Mouse (Mus musculus) frontal cortex, postnatal 36 days (tissue): ENCODE results near the gene Ctnnd2.

ENCODE experiments used
- DNase-seq, 2 experiments: peaks; one replicate each; pipeline ENCODE4 v3.0.0; 2022; ENCODE audit warnings: low spot score in 2 of 2

Ctnnd2 gene

DNA sequence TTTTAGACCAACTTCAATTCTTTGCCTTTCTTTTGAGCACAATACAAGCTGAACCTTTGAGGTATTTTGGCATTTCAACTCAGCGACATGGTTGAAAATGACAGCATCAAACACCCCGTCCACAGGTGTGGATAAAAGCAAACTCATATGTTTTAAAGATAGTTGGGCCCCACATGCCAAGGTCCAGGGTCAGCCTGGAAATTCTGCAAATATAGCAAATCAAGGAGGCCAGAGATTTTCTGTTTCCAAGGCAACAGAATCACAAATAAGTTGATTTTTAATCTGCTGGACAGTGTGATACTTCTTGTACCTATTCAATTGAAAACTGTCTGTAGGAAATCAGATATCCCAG lies 537.3 kb downstream of the Ctnnd2 start:
- no peak for DNase-seq

DNA sequence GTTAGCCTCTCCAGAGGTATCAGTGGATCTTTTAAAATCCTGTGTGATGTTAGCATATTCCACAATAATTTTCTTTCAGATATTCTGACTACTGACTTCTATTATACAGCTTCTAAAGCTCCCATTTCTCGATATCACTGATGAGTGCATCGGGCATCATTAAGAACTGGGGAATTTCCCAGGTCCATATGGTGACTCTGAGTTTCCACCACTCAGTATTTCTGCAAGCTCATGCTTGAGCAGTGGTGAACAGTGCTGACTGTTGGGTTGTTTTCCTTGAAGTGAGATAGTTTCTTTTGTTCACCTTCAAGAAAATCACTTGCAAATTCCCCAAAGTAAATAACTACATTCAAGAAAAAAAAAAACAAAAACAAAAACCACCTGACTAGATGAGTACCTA lies 542.4 kb downstream of the Ctnnd2 start:
- DNase-seq = no peak

DNA sequence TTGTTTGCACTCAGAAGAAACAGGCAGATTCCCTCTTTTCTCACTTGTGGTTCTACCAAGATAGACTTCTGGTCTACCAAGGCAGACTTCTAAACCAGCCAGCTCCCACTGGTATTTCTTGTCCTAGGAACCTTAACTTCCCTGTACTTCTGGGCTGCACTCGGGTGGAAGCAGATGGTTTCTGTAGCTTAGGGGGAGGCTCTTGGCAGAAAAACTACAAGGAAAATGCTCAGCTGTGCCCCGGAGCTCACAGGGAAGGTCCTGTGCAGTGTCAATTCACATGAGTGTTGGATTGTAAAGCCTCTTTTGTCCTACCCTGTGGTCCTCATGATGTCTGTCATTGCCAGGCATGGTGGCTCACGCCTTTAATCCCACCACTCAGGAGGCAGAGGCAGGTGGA lies 546.4 kb downstream of the Ctnnd2 start:
- DNase-seq = no peak

DNA sequence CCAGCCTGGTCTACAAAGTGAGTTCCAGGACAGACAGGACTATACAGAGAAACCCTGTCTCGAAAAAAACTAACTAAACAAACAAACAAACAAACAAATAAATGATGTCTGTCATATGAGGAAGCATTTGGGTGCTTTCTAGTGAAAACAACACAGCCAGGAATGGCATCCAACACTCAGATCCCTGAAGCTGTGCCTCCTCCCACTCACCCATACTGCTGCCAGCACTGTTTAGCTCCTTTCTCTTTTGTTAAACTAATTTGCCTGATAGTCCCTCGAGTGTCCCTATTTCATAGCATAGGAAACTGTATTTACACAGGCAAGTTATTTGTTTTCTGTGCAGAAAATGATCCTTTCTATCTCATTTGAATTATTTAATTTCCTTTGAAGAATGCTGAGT lies 546.8 kb downstream of the Ctnnd2 start:
- DNase-seq = peak in 1 of 2 experiments; percentile 58

DNA sequence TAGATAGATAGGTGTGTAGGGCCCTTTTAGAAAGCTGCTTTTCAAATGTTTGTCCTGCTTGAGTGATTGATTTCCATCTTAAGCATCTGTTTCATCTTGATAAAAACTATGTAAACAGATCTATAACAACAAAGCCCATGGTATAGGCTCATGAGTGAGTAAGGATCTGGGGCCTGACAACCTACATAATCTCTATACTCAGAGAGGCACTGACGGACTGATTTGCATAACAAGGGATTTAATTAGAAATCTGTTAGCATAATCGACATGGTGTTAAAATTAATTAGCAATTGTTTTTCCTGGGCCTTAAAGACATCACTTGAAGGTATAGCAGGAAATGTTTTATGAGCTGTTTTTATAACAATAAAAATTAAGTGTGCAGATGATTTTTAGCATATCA lies 548.7 kb downstream of the Ctnnd2 start:
- DNase-seq = no peak

DNA sequence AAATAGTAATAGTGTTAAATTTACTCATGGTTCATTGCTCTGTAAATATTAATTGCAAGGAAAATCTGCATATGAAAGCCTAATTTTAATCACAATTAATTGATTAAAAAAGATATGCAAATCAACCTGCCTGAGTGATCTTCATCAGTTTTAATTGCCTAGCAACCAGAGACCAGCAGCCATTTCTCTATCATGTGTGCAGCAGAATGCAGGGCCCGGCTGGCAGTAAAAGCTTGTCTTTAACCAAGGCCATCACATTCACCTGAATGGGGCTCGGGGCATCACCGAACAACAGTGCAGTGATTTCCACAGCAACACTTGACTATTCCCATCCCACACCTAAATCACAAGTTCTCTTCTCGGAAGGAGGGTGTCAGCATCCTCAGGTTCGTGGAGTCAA lies 553.7 kb downstream of the Ctnnd2 start:
- DNase-seq = no peak

DNA sequence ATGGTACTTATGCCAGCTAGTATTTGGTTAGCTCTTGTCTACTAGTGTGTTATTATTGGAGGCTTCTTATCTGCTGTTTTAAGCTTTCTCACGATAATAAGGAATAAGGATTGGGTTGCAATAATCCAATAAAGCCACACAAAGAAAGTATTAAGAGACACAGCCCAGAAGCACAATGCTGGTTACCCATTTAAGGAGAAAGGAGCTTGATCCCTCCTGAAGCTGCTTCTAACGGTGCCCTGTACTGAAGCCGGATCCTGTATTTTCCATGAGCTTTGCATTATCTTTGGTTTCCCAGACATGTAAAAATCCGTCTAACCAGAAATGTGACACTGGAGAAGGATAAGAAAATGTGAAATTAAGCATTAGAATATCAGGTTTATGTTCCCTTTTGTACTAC lies 565.8 kb downstream of the Ctnnd2 start:
- no peak for DNase-seq

DNA sequence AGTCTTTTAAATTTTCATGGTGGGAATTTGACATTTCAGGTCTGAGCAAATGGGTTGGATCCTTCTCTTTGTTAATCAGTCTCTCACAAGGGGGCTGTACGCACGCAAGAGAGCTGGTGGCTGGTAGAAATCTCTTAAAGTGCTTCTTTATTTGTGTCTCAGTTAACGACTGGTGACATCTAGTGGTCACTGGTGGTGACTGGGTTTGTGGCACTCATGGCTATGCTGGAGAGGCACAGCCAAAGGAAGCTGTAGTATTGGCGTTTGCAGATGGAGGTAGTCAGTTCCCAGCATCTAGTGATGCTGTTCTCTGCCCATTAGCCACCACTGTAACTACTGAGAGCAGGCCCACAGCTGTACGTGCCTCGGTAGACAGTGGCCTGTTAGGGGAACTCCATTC lies 568.3 kb downstream of the Ctnnd2 start:
- peak; percentile 68 to 85 for DNase-seq

DNA sequence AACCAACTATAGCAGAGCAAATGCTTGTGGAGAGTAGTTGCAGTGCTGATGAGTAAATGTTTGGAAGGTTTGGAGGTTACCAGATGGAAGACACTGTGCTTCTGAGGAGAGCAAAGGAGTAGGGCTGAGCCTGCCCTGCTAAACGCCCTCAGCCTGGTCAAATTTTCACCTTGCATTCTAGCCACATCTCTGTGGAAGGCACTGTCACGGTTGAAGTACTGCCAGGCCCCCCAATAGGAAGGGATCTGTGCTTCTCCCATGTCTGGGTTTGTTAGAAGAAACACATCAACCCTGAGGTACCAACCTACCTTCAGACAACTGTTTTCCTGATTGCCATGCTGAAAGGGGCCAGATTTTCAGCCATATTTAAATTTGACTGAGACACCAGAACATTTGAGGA lies 585.6 kb downstream of the Ctnnd2 start:
- no peak for DNase-seq

DNA sequence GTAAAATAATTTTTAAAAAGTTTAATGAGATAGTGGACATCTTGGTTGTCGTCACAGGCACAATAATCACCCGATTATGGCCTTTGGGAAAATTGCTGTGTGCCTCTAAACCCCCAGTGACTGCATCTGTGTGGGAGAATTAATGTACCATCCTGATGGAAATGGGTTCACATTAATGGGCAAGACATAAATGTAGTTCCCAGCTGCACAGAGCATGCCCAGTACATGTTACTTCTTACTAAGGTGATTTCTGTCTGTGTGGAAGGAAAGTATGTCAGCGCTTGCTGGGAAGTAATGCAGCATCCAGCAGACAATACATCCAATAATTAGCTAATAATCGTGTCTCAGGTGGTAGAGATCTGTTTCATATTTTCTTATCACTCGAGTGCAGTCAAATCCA lies 589.8 kb downstream of the Ctnnd2 start:
- DNase-seq = no peak

DNA sequence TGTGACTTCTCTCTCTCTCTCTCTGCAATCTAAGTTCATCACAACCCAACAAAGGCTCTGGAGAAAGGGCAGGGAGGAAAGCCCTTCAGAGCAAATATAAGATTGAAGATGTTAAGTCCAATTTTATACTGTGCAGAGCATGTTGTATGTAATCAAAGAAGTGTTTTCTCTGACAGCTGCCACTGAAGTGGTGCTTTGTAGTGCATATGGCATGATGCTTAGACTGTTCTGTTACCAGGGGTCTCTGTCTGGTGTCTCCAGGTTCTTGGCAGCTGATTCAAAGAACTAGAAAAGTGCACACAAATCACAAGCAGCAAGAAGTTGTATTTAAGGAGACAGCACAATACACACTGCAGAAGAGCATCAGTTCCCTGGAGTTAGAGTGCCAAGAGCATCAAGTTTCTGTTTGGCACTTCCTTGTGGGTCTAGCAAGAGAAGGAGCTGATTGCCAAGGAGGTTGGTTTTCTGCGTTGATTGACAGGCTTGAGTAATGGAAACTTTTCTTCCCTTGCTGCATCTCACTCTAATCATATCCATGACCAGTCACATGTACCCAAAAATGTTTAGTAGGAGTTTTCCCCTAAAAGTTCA lies 590.4 kb downstream of the Ctnnd2 start:
- no peak for DNase-seq

DNA sequence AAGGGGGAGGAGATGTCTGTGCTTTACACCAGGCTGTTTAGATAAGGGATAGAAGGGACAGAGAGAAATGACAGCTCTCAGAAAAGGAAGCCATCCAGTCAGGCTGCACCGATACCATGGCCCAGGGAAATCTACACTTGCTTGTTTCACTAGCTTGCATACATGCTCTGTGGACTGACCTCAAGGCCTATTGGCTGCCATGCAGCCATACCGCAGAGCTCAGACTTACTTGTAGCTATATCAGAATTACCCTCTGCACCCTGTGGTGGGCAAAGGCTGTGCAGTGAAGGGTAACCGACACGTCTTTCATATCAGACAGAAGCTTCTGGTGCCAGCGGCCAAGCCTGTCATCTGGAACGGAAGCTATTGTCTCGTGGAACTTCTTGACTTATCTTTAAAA lies 604.5 kb downstream of the Ctnnd2 start:
- DNase-seq = no peak

DNA sequence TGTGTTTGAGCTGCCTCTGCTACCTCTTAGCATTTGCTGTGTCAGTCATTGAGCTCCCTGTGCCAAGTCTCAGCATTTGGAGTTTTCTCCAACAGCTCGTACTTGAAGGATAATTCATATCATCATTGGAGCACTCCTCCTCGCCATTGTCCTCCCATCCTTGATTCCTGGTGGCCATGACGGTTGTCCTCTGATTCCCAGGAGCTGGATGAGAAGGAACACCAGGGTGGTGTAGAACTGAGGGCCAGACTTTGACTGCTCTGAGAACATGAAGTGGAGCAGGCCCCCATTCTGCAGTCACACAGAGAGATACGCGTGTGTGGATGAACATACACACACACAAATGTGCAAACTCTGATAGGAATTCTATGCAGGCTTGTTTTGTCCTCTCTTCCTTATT lies 605.4 kb downstream of the Ctnnd2 start:
- DNase-seq = no peak

DNA sequence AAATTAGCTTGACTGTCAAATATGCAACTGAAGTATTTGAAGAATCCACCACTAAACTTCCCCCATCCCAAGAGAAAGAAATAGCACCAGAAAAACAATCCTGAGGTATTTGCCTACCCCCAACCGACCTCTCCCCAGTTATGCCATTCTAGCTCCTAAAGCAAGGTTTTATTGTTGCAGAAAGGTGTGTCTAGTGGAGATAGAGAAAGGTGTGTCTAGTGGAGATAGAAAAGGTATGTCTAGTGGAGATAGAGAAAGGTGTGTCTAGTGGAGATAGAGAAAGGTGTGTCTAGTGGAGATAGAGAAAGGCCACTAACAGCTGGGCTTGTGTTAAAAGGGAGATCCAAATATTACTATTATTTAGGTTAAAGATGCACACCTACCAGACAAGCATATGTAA lies 607.5 kb downstream of the Ctnnd2 start:
- DNase-seq = no peak

DNA sequence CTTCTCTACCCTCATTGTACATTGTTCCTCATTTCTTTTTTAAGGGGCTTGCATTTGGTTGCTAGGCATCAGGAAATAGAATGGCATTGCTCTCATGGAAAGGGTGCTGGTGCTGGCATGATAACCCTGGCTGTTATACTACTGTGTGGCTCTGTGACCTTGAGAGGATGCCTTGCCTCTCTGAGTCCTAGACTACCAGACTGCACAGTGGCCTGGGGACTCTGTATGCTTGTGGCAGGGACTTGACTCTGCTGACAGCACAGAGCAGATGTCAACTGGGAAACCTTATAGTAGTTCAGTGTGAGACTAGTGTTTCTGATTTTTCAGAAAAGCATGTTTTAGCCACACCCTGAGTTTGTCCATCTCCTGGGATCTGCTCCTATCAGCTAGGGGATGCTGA lies 608.6 kb downstream of the Ctnnd2 start:
- DNase-seq = no peak

DNA sequence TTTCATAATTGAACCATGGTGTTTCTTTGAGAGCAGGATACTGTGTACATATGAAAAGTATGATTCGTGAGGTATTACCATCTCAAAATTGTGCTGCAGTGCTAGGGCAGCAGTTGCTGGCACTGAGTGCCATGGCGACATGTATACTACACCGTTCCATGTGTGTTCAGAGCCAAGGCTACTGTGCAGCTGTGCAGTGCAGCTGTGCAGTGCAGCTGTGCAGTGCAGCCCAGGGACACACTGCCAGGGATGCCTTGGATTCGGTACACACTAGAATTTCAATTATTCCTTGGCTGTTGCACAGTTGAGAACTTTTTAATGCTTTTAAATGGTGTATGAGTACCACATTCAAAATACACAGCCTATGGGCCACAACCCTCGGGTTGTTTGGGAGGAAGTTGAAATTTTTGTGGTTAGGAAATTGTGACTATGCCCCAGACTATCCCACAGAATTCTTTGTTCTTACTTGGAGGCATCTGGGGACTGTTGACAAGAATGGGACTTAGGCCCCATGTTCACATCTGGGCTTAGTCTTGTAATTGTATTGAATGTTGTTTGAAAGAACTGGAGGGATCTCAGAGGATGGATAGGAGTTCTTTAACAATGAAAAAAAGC lies 613.4 kb downstream of the Ctnnd2 start:
- DNase-seq = no peak

DNA sequence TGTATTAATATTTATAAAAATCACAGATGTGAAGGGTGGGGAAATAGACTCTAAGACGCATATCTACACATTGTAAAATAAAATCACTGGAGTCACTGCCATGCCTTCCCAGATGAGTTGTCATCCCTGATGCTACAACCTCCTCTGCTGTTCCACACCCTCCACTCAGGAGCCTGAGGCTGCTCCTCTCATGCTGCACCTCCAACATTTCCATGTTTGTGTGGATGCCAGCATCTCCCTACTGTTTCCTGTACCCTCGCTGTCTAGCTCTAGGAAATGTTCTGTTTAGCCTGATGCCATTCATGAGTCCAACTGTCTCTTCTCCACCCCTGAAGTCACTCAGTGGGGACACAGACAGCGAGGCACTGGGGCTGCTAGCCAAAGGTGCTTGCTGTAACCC lies 620.9 kb downstream of the Ctnnd2 start:
- DNase-seq = no peak

DNA sequence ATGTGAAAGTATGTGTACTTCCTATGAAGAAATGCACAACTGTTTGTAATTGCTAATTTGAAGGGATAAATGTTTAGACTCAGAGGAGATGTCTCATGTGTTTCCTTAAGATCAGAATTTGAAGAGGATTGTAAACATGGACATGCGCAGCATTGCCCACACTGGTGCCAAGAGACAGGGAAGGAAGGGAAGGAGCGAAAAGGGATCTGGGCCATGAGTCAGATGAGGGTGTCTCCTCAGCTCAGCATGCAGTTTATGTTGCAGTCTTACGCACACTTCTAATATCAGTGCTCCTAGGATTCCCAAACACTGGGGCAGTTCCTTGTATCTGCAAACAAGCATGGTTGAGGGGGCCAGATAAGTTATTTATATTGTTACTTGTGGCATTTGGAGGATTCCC lies 623.3 kb downstream of the Ctnnd2 start:
- DNase-seq = no peak

DNA sequence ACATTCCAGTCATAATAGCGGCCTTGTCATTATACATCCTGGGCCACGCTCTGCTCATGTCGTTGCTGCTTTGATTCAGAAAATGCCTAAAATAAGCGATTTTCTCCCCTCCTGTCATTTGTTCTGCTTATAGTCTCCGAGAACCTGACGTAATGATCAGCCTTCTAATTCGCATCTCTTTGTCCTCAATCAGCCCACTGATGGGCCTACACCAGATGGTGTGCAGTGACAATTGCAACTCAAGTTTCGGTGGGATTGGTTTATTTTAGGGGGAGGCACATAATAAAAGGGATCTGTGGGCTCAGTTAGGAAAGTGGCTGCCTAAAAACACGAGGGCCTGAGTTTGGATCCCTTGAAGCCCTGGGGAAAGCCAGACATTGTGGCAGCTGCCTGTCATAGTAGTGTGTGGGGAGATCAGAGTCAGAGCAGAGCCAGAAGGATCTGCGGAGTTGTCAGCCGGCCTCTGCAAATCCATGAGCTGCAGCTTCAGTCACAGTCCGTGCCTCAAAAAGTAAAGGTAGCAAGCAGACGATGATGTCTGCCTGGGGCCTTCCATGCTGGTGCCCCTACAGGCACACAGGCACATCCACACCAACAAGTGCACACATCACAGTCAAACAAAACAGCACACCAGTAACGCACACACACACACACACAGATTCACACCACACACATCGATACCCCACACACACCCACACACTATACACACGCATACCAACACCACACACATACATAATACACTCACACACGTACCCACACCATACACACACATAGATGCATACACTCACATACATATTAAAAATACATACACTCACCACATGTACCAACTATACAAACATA lies 655.3 kb downstream of the Ctnnd2 start:
- peak in 1 of 2 experiments; percentile 19 for DNase-seq

DNA sequence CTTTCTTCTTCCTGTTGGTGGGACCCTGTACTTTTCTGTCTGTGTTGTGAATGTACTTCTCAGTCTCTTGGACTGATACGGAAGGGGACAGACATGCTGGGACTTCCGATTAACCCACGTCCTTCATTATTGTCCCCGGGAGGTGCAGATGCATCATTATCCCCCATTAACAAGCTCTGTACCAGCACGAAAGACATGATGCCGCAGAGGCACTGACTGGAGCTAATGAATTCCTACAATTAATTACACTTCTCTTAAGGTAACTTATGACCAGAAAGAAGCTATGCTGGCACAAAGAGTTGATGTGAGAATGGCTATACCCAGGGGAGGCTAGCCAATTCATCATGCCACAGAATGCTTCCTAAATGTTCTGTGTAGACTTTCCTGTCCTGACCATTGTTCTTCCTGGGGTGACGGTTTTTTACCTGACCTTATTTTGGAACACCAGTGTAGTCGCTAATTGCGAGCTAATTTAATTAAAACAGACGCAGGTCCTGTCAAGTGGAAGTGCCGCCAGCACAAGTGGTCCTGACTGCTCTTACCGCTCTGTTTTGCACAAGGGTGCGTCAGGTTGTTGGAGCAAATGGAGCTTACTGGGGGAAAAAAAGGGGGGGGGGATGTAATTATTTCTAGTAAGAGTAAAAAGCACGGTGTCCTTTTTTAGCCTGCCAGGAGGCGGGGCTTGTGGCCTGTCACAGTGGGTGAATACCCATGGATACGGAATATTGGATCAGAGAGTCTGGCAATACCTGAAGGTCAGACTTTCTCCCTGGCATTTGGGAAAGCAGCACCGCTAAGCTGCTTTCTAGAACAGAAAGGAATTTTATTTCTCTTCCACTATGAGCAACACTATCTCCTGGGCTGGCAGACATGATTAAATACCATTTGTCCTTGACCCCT lies 685.1 kb downstream of the Ctnnd2 start:
- no peak for DNase-seq

DNA sequence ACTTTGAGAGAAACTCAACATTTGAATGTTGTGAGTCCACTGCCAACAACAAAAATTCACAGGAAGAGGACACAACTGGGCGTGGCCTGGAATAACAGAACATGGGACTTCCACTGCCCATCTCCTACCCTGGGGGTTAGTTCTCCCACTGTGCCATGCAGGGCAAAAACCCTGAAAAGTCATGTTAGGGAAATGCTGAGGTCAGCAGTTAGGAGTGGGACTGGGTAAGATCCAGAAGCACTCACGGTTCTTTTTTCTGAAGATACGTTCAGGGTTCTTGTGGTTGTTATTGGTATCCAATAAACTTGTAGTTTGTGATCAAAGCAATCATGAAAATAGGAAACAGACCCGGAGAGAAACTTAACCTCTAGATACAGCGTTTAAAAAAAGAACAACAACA lies 695.0 kb downstream of the Ctnnd2 start:
- no peak for DNase-seq
